Mouse (Mus musculus) hindbrain, embryonic 14.5 days (tissue): ENCODE data around the gene Gm6588. TPM values are rescaled to one million over a fixed set of nuclear protein-coding genes. Genes with fewer than 3 reads are reported as not detected.
A peak's percentile ranks its signal among the peaks of the same experiment; 100 is the strongest.
"Not testable (repeated sequence)": the region's sequence is repeated elsewhere in the genome, so short reads cannot be mapped to it uniquely, and the experiment has no call there.

ENCODE experiments used
- ATAC-seq: fragments of 200-750 bp; cut with Nextera tagmentation; 2 replicates; pipeline ENCODE4 v1.8.0; 2017; ENCODE audit warnings: moderate number of reproducible peaks, mild to moderate bottlenecking, moderate TSS enrichment, moderate library complexity; ENCODE audit not compliant: low FRiP score
- DNase-seq: peaks from one replicate; pipeline ENCODE4 v3.0.0-alpha.2; 2015; ENCODE audit warnings: low spot score
- H3K27ac ChIP-seq: fragments of 300-500 bp; sonication (generic); 2 replicates; pipeline ENCODE4 v1.5.1; 2014; ENCODE audit warnings: mild to moderate bottlenecking, moderate library complexity
- H3K27me3 ChIP-seq: fragments of 300-500 bp; sonication (generic); 2 replicates; pipeline ENCODE4 v1.6.1; 2014; ENCODE audit warnings: mild to moderate bottlenecking, low read length, mixed read lengths; ENCODE audit not compliant: control insufficient read depth, insufficient read depth
- H3K36me3 ChIP-seq: fragments of 300-500 bp; sonication (generic); replicated peaks from 2 replicates; pipeline ENCODE4 v1.6.1; 2014; ENCODE audit not compliant: control insufficient read depth, insufficient read depth
- H3K4me1 ChIP-seq: fragments of 300-500 bp; sonication (generic); replicated peaks from 2 replicates; pipeline ENCODE4 v1.6.1; 2014; ENCODE audit warnings: antibody characterized with exemption, low read length, mixed read lengths; ENCODE audit not compliant: control insufficient read depth, insufficient read depth
- H3K4me2 ChIP-seq: fragments of 300-500 bp; sonication (generic); replicated peaks from 2 replicates; pipeline ENCODE4 v1.6.1; 2014; ENCODE audit warnings: mild to moderate bottlenecking, moderate library complexity
- H3K4me3 ChIP-seq: fragments of 300-500 bp; sonication (generic); replicated peaks from 2 replicates; pipeline ENCODE4 v1.5.1; 2014; ENCODE audit warnings: mild to moderate bottlenecking, low read length
- H3K9ac ChIP-seq: fragments of 300-500 bp; sonication (generic); 2 replicates; pipeline ENCODE4 v1.6.1; 2014
- H3K9me3 ChIP-seq: fragments of 300-500 bp; sonication (generic); 2 replicates; pipeline ENCODE4 v1.6.1; 2016; ENCODE audit warnings: low read length; ENCODE audit not compliant: control insufficient read depth
- whole genome bisulfite sequencing: fragments of 180-500 bp; shearing (Covaris S2); extraction: QIAGEN DNeasy Blood & Tissue Kit; methylation state at CpG from one replicate; pipeline ENCODE4 v1.1.7; 2014; 5-methylcytosine and 5-hydroxymethylcytosine counted together
- polyA plus RNA-seq: library from polyadenylated mRNA; unstranded; fragments of >200 nt; fragmentation: Nextera tagmentation; extraction: Ambion mirVana; gene quantifications from 2 replicates; pipeline ENCODE4 v1.2.1, GENCODE M21; 2014

The Gm6588 gene
- 0.23 and 0.29 TPM in 2 replicates for polyA plus RNA-seq

DNA sequence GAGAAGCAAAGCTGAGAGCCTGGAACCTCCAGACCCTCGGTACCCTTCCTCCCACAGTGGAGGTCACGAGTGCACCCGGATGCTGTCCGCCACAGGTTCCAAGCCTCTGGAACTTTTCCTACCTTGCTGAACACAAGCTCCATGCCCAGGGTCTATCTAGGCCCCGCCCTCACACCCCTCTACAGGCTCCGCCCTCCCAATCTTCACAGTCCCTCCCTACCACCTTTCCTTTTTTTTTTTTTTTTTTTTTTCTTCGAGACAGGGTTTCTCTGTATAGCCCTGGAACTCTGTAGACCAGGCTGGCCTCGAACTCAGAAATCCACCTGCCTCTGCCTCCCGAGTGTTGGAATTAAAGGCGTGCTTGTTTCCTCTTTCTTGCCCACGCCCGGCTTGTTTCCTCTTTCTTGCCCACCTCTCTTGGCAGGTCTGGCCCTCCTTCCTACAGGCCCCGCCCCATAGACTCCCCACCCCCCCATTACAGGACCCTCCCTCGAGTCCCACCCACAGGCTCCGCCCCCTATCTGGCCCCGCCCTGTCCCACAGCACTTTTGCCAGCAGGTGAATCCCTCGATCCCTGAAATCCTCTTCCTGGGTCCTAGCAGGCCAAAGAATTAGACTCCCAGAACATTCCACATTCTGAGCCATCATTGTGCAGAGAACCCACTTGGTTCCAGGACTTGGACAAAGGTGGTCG, at the start of gene Gm6588:
Gene Gm6588 (plus strand): TSS at position 680 of the 694 bp plus-strand sequence.
- Histone ChIP-seq H3K4me3 (no peak within 1 kb of the TSS), H3K4me1 (no peaks in the 10 kb centered on the region), H3K4me2 (no peak within 1 kb of the TSS), H3K9ac (no peak within 1 kb of the TSS), H3K27ac (no peak within 1 kb of the TSS), H3K9me3 (no peaks in the 10 kb centered on the region), H3K36me3 (peaks cover 13% of the 10 kb centered on the region; the same call in 1 of the 2 replicates), H3K27me3 (no peaks in the 10 kb centered on the region)
- DNase-seq (no peak), ATAC-seq (no peak)
- WGBS: 68% methylated on average over 17 of the region's 18 CpGs

DNA sequence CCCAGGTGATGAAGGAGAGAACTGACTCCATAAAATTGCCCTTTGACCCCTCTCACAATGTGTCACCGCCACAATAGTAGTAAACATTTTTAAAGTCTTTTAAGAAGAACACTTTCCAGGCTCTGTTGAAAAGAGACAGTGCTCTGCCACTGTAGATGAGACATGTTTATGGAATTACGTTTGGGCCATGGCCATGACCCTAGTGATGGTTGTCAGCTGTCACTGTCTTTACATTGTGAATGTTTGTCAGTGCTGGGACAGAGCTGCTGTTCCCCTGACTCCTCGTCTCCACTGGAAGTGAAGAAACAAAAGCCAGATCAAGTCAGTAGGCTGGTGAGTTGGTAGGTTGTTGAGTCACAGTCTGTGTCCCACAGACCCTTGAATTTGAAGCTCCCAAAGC, 46.8 kb upstream of the Gm6588 start:
- WGBS: 60% methylated on average over 3 of the region's 3 CpGs
- Histone ChIP-seq H3K4me2 (no peak overlapping the region), H3K9ac (no peak overlapping the region), H3K4me3 (no peak overlapping the region), H3K4me1 (no peaks in the 10 kb centered on the region), H3K27me3 (no peaks in the 10 kb centered on the region), H3K27ac (no peak overlapping the region), H3K9me3 (no peaks in the 10 kb centered on the region), H3K36me3 (no peaks in the 10 kb centered on the region)
- DNase-seq (no peak), ATAC-seq (no peak)

DNA sequence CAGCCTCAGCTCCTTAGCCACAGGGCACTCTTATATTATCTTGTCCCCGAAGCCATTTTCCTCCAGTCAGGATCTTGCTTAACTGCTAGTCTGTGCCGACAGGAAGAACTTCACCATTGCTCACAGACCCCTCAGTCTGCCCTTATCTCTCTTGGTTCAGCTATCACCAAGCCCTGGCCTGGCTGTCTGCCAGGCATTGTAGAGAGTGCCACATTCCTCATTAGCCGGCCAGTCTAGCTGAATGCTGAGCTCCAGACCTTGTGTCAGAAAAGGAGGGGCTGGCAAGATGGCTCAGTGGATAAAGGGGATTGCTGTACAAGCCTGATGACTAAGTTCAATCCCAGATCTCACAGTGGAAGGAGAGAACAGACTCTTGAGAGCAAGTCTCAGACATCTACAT, 43.2 kb upstream of the Gm6588 start:
- Histone ChIP-seq H3K9ac (no peak overlapping the region), H3K27ac (no peak overlapping the region), H3K36me3 (no peaks in the 10 kb centered on the region), H3K4me3 (no peak overlapping the region), H3K27me3 (no peaks in the 10 kb centered on the region), H3K9me3 (no peaks in the 10 kb centered on the region), H3K4me1 (peaks cover 14% of the 10 kb centered on the region), H3K4me2 (no peak overlapping the region)
- DNase-seq (no peak), ATAC-seq (no peak)
- WGBS: 65% methylated on average over 3 of the region's 3 CpGs

DNA sequence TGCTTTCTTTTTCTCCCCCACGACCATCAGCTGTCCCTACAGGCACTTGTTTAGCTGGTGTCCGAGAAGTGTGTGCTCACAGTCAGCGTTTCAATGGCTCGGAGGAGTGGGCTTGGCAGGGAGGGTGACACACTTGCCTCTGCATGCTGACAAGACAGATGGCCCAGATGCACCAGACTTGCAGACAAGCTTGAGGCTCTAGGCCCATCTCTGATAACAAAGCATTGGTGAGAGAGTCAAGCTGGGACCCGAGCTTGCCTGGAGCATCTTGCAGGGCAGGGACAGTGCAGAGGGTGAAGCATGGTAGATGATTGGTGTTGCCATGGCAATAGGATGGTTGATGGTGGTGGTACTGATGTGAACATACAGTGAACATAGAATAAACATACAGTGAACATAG, 40.0 kb upstream of the Gm6588 start:
- Histone ChIP-seq H3K4me1 (peaks cover 29% of the 10 kb centered on the region), H3K4me2 (no peak overlapping the region), H3K36me3 (no peaks in the 10 kb centered on the region), H3K27me3 (no peaks in the 10 kb centered on the region), H3K9ac (no peak overlapping the region), H3K27ac (peak overlapping the region; percentile 41; the same call in 1 of the 2 replicates), H3K4me3 (no peak overlapping the region), H3K9me3 (no peaks in the 10 kb centered on the region)
- no peak for DNase-seq
- no peak for ATAC-seq
- 32% methylated on average over 5 of the region's 5 CpGs for WGBS

DNA sequence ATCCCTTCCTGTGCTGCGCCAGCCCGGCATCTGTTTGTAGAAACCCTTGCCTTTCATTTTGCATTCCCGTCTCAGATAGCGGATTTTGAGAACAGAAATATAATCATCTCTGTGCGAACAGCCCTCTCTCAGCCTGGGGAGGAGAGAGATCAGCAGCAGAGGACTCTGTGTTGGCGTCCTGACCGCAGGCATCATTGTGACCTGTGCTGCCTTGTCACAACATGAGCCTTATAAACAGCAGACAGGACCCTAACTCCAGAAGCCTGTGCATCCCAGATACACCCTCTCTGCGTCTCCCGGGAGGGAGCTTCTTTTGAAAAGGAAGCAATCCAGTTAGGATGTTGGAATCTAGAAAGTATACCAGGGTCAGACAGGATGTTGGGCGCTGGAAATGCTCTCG, 38.2 kb upstream of the Gm6588 start:
- Histone ChIP-seq H3K9me3 (no peaks in the 10 kb centered on the region), H3K36me3 (no peaks in the 10 kb centered on the region), H3K27me3 (no peaks in the 10 kb centered on the region), H3K4me1 (peaks cover 29% of the 10 kb centered on the region), H3K9ac (0 out of 2 replicates have a peak overlapping the region, but pooled peaks have one; percentile 16), H3K4me3 (no peak overlapping the region), H3K4me2 (peak overlapping the region; percentile 40), H3K27ac (peak overlapping the region; percentile 78)
- WGBS: 27% methylated on average over 11 of the region's 11 CpGs
- ATAC-seq (peak; percentile 39; the same call in 1 of the 2 replicates), DNase-seq (no peak)

DNA sequence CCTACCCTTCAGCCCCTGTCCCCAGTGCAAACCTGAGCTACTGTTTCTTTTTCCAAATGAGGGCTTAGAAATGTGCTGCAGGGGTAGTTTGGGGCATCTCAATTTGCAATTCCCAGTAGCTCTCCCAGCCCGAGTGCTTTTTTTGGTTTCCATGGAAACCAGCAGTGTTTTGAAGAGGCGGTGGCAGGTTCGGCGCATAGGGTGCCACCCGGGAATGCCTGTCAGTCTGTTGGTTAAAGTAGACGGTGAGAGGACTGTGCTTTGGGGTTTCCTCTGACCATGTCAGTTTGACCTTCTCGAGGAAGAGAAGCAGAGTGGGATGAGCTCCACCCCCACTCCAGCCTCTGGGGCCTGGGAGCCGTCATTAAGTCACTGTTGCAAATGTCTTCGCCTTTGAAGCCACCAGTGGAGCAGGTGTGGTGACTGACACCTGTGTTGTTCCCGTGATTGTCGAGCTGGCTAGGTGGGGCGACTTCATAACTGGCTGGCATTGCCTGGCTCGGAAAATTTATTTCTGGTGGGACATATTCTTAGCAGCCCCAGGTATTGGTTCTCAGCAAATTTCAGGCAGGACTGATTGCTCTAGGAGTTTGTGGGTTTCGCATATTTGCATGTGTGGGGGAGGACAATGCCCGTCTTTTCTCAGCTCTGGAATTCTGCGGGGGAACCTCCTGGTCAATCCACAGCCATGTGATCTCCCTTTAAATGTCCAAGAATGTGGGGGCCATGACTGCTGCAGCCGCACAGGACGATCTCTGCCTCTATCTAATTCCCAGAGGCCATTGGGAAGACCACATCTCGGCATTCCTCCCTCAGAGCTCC, 37.5 kb upstream of the Gm6588 start:
- DNase-seq (peak; percentile 72), ATAC-seq (peak; percentile 44; the same call in 1 of the 2 replicates)
- peak overlapping the region; percentile 78 for H3K27ac ChIP-seq

DNA sequence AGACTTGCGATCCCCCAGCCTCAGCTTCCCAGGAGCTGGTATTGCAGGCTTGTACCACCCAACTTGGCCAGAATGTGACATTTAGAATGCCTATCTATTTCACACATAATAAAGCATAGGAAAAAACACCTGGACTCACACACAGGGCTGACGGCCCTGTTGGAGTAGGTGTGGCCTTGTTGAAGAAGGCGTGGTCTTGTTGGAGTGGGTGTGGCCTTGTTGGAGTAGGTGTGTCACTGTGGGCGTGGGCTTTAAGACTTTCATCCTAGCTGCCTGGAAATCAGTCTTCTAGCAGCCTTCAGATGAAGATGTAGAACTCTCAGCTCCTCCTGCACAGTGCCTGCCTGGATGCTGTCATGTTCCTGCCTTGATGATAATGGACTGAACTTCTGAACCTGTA, 36.4 kb upstream of the Gm6588 start:
- not testable (repeated sequence) for H3K27ac ChIP-seq, H3K27me3 ChIP-seq, ATAC-seq, H3K36me3 ChIP-seq, H3K9ac ChIP-seq, H3K9me3 ChIP-seq, H3K4me2 ChIP-seq, H3K4me3 ChIP-seq, DNase-seq
- peaks cover 35% of the 10 kb centered on the region for H3K4me1 ChIP-seq
- WGBS: 81% methylated on average over 4 of the region's 4 CpGs

More for the DNA sequence above, 37.5 kb upstream of the Gm6588 start:
- WGBS: 12% methylated on average over 19 of the region's 19 CpGs
- H3K36me3 ChIP-seq: no peaks in the 10 kb centered on the region
- 0 out of 2 replicates have a peak overlapping the region, but pooled peaks have one; percentile 9 for H3K9ac ChIP-seq
- H3K9me3 ChIP-seq: no peaks in the 10 kb centered on the region
- no peaks in the 10 kb centered on the region for H3K27me3 ChIP-seq
- peak overlapping the region; percentile 40 for H3K4me2 ChIP-seq
- no peak overlapping the region for H3K4me3 ChIP-seq
- peaks cover 35% of the 10 kb centered on the region for H3K4me1 ChIP-seq

DNA sequence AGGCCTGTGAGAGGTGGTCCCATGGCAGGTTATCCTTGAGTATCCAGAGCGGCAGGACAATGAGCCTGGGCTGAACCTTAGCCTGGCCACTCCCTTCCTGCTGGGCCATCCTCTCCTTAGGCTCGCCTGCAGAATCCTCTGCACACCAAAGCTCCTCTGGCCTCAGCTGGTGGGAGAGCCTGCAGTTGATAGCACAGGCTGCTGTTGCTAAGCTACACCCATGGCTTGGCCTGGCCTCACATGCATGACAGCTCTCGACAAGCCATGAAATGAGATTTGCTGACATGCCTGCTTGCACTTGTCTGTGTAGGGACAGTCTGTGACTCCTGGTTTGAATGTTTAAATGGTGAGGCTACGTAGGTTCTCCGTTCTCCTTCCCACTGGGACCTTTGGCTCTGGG, 32.6 kb upstream of the Gm6588 start:
- no peaks in the 10 kb centered on the region for H3K27me3 ChIP-seq
- no peak overlapping the region for H3K4me3 ChIP-seq
- peak; percentile 52; the same call in 1 of the 2 replicates for ATAC-seq
- peaks cover 14% of the 10 kb centered on the region for H3K4me1 ChIP-seq
- 23% methylated on average over 5 of the region's 5 CpGs for WGBS
- H3K4me2 ChIP-seq: no peak overlapping the region
- peak overlapping the region; percentile 66 for H3K27ac ChIP-seq
- H3K36me3 ChIP-seq: peaks cover 15% of the 10 kb centered on the region
- DNase-seq: no peak
- H3K9me3 ChIP-seq: no peaks in the 10 kb centered on the region
- no peak overlapping the region for H3K9ac ChIP-seq

DNA sequence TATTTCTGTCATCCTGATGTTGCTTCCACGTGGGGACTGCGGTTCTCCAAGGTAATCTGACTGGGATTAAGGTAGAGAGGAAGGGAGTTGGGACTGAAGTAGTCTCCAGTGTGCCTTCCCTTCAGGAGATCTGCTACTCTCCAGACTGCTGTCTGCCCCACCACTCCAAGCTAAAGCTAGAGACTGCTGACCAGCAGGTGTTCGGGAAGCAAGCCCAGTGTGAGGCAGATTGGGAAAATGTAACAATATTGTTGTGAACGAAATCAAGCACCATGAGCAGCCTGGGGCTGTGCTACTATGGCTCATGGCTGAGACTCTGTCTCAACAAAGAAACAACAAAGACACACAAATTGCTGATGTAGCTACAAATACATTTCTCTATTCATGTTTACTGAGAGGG, 31.2 kb upstream of the Gm6588 start:
- H3K27ac ChIP-seq: peak overlapping the region; percentile 20; the same call in 1 of the 2 replicates
- 56% methylated on average over 4 of the region's 4 CpGs for WGBS
- H3K36me3 ChIP-seq: peaks cover 19% of the 10 kb centered on the region
- no peak overlapping the region for H3K4me2 ChIP-seq
- no peak overlapping the region for H3K9ac ChIP-seq
- H3K4me3 ChIP-seq: no peak overlapping the region
- no peaks in the 10 kb centered on the region for H3K27me3 ChIP-seq
- ATAC-seq (no peak), DNase-seq (no peak)
- H3K4me1 ChIP-seq: 0 out of 2 replicates have a peak, but pooled peaks cover 6% of the 10 kb centered on the region
- H3K9me3 ChIP-seq: no peaks in the 10 kb centered on the region
